Mouse (Mus musculus) midbrain, embryonic 14.5 days (tissue): ENCODE results near the gene Zfp651. TPM values are rescaled to one million over a fixed set of nuclear protein-coding genes. Genes with fewer than 3 reads are reported as not detected.

ENCODE experiments used
- ATAC-seq: fragments of 200-750 bp; cut with Nextera tagmentation; 2 replicates; pipeline ENCODE4 v1.8.0; 2017; ENCODE audit warnings: moderate number of reproducible peaks, moderate library complexity; ENCODE audit not compliant: low FRiP score, low TSS enrichment
- DNase-seq: peaks from one replicate; pipeline ENCODE4 v3.0.0-alpha.2; 2015
- H3K27ac ChIP-seq: fragments of 300-500 bp; sonication (generic); replicated peaks from 2 replicates; pipeline ENCODE4 v1.5.1; 2014; ENCODE audit warnings: mild to moderate bottlenecking, low read depth, low read length, moderate library complexity
- H3K27me3 ChIP-seq: fragments of 300-500 bp; sonication (generic); 2 replicates; pipeline ENCODE4 v1.6.1; 2014; ENCODE audit warnings: low read length, control low read depth, mixed read lengths; ENCODE audit not compliant: control insufficient read depth, insufficient read depth
- H3K36me3 ChIP-seq: fragments of 300-500 bp; sonication (generic); 2 replicates; pipeline ENCODE4 v1.6.1; 2014; ENCODE audit warnings: low read length, control low read depth; ENCODE audit not compliant: control insufficient read depth, insufficient read depth
- H3K4me1 ChIP-seq: fragments of 300-500 bp; sonication (generic); 2 replicates; pipeline ENCODE4 v1.6.1; 2014; ENCODE audit warnings: mild to moderate bottlenecking, antibody characterized with exemption, low read length, control low read depth; ENCODE audit not compliant: control insufficient read depth, insufficient read depth
- H3K4me2 ChIP-seq: fragments of 300-500 bp; sonication (generic); 2 replicates; pipeline ENCODE4 v1.6.1; 2014; ENCODE audit warnings: mild to moderate bottlenecking, low read length, moderate library complexity
- H3K4me3 ChIP-seq: fragments of 300-500 bp; sonication (generic); replicated peaks from 2 replicates; pipeline ENCODE4 v1.5.1; 2014; ENCODE audit warnings: low read depth, low read length
- H3K9ac ChIP-seq: fragments of 300-500 bp; sonication (generic); replicated peaks from 2 replicates; pipeline ENCODE4 v1.6.1; 2014; ENCODE audit warnings: mild to moderate bottlenecking, low read length, moderate library complexity
- H3K9me3 ChIP-seq: fragments of 300-500 bp; sonication (generic); 2 replicates; pipeline ENCODE4 v1.6.1; 2016; ENCODE audit warnings: low read length, control low read depth, mixed read lengths; ENCODE audit not compliant: control insufficient read depth
- WGBS: fragments of 180-500 bp; shearing (Covaris S2); extraction: QIAGEN DNeasy Blood & Tissue Kit; methylation state at CpG from one replicate; pipeline ENCODE4 v1.1.7; 2014; 5-methylcytosine and 5-hydroxymethylcytosine counted together
- polyA plus RNA-seq: library from polyadenylated mRNA; unstranded; fragments of >200 nt; fragmentation: Nextera tagmentation; extraction: Ambion mirVana; gene quantifications from 2 replicates; pipeline ENCODE4 v1.2.1, GENCODE M21; 2014

Gene Zfp651
- 15.8 and 17.5 TPM in 2 replicates for polyA plus RNA-seq

DNA sequence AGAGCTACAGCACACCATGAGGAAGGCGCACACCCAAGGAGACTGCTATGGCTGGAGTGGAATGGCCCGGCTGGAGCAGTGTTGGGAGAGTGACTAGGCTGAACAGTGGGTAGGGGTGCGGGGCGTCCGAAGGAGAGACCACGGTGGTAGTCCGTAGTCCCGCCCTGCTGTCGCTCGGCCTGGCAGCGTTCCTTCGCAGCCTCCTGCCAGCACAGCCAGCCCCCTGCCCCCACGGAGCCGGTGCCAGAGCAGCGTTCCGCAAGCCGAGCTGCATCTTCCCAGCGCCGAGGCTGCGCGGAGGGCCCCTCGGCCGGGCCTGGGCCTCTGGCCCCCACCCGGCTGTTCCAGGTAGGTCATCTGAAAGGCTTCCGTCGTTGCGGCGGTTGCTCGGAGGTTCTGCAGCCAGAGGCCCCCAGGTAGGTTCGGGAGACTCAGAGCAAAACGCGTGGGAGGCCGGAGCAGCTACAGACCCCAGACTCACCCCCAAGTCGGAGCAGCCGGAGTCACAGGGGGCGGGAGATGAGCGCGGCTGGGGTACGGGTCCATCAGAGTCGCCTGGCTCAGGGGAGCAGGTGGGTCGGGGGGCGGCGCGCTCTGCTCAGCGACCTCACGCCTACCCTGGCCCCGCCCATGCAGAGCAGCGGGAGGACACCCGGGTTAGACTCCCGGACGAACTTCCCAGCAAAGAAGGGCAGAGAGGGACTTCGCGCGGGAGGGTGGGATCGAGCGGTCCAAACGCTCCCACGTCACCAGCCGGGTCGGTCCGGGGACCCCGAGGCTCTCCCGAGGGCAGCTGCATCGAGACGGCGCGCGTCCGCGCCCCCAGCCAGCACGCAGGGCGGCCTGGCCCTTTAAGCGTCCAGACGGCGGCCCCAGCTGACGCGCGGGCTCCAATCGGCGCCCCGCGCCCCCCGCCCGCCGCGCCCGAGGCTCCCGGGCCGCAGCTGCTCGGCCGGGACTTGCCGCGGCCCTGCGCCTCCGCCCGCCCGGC, at the start of gene Zfp651:
Zfp651 (plus strand) TSS at position 240 of the 991 bp plus-strand sequence.
- H3K4me3 ChIP-seq: peak within 1 kb of the TSS; percentile 88
- ATAC-seq: peak; percentile 86
- peak within 1 kb of the TSS; percentile 93 for H3K4me2 ChIP-seq

DNA sequence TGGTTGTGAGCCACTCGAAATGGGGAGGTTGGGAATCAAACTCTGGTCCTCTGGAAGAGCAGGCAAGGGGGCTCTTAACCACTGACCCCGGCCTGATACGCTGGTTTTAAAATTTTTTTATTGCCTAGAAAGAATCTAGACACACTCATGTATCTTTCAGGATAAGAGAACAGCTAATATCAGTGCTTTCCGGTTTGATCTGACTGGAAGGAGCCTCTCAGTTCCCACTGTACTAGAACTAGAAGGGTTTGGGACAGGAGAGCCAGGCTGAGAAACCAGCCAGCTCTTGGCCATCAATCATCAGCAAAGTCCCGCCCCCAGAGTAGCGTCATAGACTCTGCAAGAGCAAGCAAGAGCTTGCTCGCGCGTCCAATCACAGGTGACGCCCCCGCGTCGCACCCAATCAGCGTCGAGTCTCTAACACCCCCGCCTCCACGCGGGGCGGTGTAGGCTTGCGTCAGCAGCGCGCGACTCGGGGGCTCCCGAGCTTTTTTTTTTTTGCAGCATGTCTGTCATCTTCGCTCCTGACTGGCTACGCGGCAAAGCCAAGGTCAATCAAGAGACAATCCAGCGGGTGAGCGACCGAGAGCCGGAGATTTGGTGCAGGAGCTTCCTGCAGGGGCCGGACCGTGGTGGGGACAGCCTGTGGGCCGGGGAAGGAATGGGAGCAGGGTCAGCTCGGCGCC, 49.1 kb upstream of the Zfp651 start, which contains the start of gene Ss18l2:
Ss18l2 (plus strand) TSS at position 432 of the 686 bp plus-strand sequence.
- H3K36me3 ChIP-seq: peaks cover 14% of the 10 kb centered on the region
- H3K27ac ChIP-seq: peak within 1 kb of the TSS; percentile 90
- H3K9me3 ChIP-seq: no peaks in the 10 kb centered on the region
- H3K27me3 ChIP-seq: no peaks in the 10 kb centered on the region
- 4% methylated on average over 37 of the region's 37 CpGs for WGBS
- DNase-seq: peak; percentile 100
- H3K4me3 ChIP-seq: peak within 1 kb of the TSS; percentile 92
- H3K9ac ChIP-seq: peak within 1 kb of the TSS; percentile 93
- peaks cover 16% of the 10 kb centered on the region for H3K4me1 ChIP-seq
- peak within 1 kb of the TSS; percentile 87 for H3K4me2 ChIP-seq
- ATAC-seq: peak; percentile 100

More for the DNA sequence above, at the start of gene Zfp651:
- Histone ChIP-seq H3K4me1 (peaks cover 16% of the 10 kb centered on the region), H3K27ac (peak within 1 kb of the TSS; percentile 85), H3K9ac (peak within 1 kb of the TSS; percentile 89), H3K27me3 (no peaks in the 10 kb centered on the region), H3K9me3 (no peaks in the 10 kb centered on the region), H3K36me3 (peaks cover 46% of the 10 kb centered on the region)
- under 1% methylated on average over 88 of the region's 97 CpGs for WGBS
- DNase-seq: peak; percentile 92

DNA sequence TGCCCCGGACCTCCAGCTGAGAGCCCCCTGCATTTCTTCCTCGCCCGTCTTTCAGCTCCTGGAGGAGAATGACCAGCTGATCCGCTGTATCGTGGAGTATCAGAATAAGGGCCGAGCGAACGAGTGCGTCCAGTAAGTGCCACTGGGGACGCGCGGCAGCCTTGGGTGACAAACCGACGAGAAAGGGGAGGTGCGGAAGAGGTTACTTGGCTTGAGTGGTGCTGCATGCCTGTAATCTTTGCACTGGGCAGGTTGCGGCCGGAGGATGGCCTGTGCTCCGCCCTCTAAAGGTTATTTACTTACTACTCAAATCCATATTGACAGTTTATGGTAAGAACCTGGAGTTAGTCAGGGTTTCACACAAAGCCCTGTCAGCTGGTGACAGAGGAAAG, 48.5 kb upstream of the Zfp651 start:
- Histone ChIP-seq H3K27me3 (no peaks in the 10 kb centered on the region), H3K27ac (peak overlapping the region; percentile 90), H3K36me3 (peaks cover 14% of the 10 kb centered on the region), H3K4me2 (peak overlapping the region; percentile 87), H3K4me3 (peak overlapping the region; percentile 92), H3K9ac (peak overlapping the region; percentile 93), H3K4me1 (peaks cover 11% of the 10 kb centered on the region), H3K9me3 (no peaks in the 10 kb centered on the region)
- WGBS: 0% methylated on average over 18 of the region's 18 CpGs
- ATAC-seq (peak; percentile 25), DNase-seq (no peak)

DNA sequence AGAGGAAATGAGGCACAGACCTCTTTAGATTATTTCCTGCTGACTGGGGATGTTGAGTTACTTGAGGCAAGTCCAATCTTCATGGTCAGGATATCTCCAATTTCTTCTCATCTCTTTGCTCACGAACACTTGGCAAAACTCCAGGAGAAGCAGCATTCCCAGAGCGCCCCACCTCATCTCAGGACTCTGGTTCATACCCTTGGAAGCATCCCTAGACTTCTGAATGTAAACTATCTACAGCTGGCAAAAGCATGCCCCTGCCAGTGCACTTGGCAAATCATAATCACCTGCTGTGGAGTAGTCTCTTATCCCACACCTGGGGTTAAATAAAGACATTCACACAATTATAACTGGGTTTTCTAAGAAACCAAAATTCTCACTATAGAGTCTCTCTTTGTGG, 42.1 kb upstream of the Zfp651 start:
- Histone ChIP-seq H3K27ac (no peak overlapping the region), H3K27me3 (no peaks in the 10 kb centered on the region), H3K9ac (no peak overlapping the region), H3K4me2 (no peak overlapping the region), H3K9me3 (no peaks in the 10 kb centered on the region), H3K4me1 (peaks cover 9% of the 10 kb centered on the region), H3K36me3 (peaks cover 14% of the 10 kb centered on the region), H3K4me3 (no peak overlapping the region)
- DNase-seq (no peak), ATAC-seq (no peak)
- 91% methylated on average over 2 of the region's 2 CpGs for WGBS

DNA sequence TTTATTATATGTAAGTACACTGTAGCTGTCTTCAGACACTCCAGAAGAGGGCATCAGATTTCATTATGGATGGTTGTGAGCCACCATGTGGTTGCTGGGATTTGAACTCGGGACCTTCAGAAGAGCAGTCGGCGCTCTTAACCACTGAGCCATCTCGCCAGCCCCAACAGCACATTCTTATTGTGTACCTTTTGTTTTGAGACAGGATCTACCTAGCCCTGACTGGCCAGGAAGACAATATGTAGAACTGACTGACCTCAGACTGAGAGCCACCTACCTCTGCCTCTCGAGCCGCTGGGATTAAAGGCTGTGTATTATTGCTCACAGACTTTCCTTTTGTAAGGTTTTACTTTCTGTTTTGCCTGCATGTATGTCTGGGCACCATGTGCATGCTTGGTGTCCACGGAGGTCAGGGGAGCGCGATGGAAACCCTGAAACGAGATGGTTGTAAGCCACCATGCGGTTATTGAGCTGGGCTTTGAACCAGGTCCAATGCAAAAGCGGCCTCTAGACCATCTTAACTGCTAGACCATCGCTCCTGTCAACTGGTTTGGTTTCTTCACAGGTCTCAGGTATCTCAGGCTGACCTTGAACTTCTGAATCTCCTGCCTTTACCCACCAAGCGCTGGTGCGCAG, 40.9 kb upstream of the Zfp651 start:
- ATAC-seq (no peak; the same call in 1 of the 2 replicates), DNase-seq (no peak)
- H3K9me3 ChIP-seq: no peaks in the 10 kb centered on the region
- H3K4me1 ChIP-seq: peaks cover 9% of the 10 kb centered on the region
- peaks cover 4% of the 10 kb centered on the region for H3K36me3 ChIP-seq
- H3K4me2 ChIP-seq: peak overlapping the region; percentile 77
- H3K27me3 ChIP-seq: no peaks in the 10 kb centered on the region
- peak overlapping the region; percentile 96 for H3K27ac ChIP-seq
- H3K4me3 ChIP-seq: peak overlapping the region; percentile 92
- 71% methylated on average over 15 of the region's 15 CpGs for WGBS
- peak overlapping the region; percentile 77 for H3K9ac ChIP-seq

DNA sequence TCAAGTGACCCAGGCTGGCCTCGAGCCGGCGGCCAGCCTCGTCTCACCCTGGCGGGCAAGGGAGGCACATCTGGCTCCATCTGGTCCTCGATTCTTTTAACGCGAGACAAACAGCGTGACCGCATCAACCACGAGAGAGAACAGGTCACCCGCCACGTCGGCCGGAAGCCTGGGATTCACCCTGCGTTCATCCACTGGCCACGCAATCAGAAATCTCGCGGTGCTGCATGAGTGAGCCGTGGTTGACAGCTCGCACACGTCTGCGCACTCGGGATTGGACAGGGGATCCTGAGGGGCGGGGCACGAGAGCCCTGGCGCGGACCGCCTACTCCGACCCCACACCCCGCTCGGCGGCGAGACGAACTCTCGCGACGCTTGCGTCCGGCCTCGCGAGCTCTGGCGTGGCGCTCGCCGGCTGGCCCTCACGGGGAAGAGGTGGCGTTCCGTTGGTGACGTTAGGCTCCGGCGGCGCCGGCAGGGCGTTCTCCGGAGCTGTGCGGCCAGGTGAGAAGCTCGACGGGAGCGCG, 40.3 kb upstream of the Zfp651 start, which contains the start of gene Nktr:
Nktr (plus strand) TSS at position 378 of the 527 bp plus-strand sequence.
- peak within 1 kb of the TSS; percentile 91 for H3K9ac ChIP-seq
- peaks cover 9% of the 10 kb centered on the region for H3K4me1 ChIP-seq
- H3K9me3 ChIP-seq: no peaks in the 10 kb centered on the region
- peak; percentile 99 for ATAC-seq
- no peaks in the 10 kb centered on the region for H3K36me3 ChIP-seq
- no peaks in the 10 kb centered on the region for H3K27me3 ChIP-seq
- under 1% methylated on average over 59 of the region's 61 CpGs for WGBS
- H3K27ac ChIP-seq: peak within 1 kb of the TSS; percentile 96
- peak within 1 kb of the TSS; percentile 79 for H3K4me2 ChIP-seq
- H3K4me3 ChIP-seq: peak within 1 kb of the TSS; percentile 92
- DNase-seq: peak; percentile 100

DNA sequence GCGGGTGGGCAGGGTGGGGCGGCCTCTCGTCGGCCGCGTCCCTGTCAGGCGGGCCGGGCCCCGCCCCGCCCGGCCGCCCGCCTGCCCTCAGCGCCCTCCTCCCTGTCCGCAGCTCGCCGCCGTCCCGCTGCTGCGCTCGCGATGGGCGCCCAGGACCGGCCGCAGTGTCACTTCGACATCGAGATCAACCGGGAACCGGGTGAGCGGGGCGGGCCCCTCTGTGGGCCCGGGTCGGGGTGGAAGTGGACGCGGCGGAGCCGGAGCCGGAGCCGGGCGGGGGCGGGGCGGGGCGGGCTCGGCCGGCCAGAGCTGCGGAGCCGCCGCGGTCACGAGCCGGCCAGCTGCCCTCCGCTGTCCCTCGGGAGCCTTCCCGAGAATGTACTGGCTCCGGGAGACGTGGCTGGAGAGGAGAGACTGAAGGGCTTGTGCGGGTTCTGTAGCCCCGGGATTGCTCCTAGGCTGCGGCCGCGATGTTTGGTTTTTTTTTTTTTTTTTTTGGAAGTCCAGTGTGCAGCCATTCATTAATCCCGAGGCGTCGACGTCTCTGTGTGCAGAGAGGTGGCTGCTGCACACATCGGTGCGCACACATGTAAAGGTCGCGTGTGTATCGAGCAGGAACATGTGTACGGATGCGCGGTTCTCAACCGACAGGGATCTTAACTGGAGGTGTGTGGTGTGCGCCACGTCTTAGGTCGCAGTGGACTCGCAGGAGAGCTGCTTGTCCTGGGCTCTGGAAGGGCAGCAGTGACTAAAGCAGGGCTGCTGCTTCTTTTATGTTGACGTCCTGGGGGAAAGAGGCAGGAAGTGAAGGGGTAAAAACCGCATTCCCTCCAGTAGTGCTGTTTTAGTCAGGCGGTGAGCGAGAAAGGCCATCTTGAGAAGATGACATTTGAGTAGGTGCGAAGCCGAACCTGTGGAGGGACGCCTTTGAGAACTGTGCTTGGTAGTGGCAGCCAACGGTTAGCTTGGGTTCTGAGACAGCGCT, 39.5 kb upstream of the Zfp651 start:
- Histone ChIP-seq H3K4me1 (peaks cover 9% of the 10 kb centered on the region), H3K27me3 (no peaks in the 10 kb centered on the region), H3K36me3 (no peaks in the 10 kb centered on the region), H3K4me3 (peak overlapping the region; percentile 92), H3K4me2 (peak overlapping the region; percentile 79), H3K9me3 (no peaks in the 10 kb centered on the region), H3K9ac (peak overlapping the region; percentile 91), H3K27ac (peak overlapping the region; percentile 96)
- peak; percentile 64 for DNase-seq
- WGBS: under 1% methylated on average over 84 of the region's 87 CpGs
- peak; percentile 68; the same call in 1 of the 2 replicates for ATAC-seq
